Mouse (Mus musculus) hindbrain, embryonic 11.5 days (tissue): ENCODE measurements around the gene Olfr1392. TPM values are rescaled to one million over a fixed set of nuclear protein-coding genes. Genes with fewer than 3 reads are reported as not detected.

Experiments used
- ATAC-seq: fragments of 200-750 bp; cut with Nextera tagmentation; 2 replicates; pipeline ENCODE4 v1.8.0; 2017; ENCODE audit warnings: mild to moderate bottlenecking, moderate TSS enrichment, moderate library complexity; ENCODE audit not compliant: low FRiP score
- DNase-seq: peaks from one replicate; pipeline ENCODE4 v3.0.0-alpha.2; 2015; ENCODE audit warnings: low spot score
- H3K27ac ChIP-seq: fragments of 300-500 bp; sonication (generic); 2 replicates; pipeline ENCODE4 v1.5.1; 2014; ENCODE audit warnings: mild to moderate bottlenecking, low read depth, low read length
- H3K27me3 ChIP-seq: fragments of 300-500 bp; sonication (generic); 2 replicates; pipeline ENCODE4 v1.6.1; 2014; ENCODE audit warnings: mild to moderate bottlenecking, low read length, moderate library complexity, mixed read lengths; ENCODE audit not compliant: control insufficient read depth, insufficient read depth
- H3K36me3 ChIP-seq: fragments of 300-500 bp; sonication (generic); 2 replicates; pipeline ENCODE4 v1.6.1; 2014; ENCODE audit warnings: mild to moderate bottlenecking, low read length, moderate library complexity, mixed read lengths; ENCODE audit not compliant: control insufficient read depth, insufficient read depth
- H3K4me1 ChIP-seq: fragments of 300-500 bp; sonication (generic); replicated peaks from 2 replicates; pipeline ENCODE4 v1.6.1; 2014; ENCODE audit warnings: low read length, mixed read lengths; ENCODE audit not compliant: control insufficient read depth, insufficient read depth
- H3K4me2 ChIP-seq: fragments of 300-500 bp; sonication (generic); replicated peaks from 2 replicates; pipeline ENCODE4 v1.6.1; 2014; ENCODE audit warnings: mild to moderate bottlenecking, low read depth, low read length
- H3K4me3 ChIP-seq: fragments of 300-500 bp; sonication (generic); 2 replicates; pipeline ENCODE4 v1.5.1; 2014; ENCODE audit warnings: low read depth, low read length
- H3K9ac ChIP-seq: fragments of 300-500 bp; sonication (generic); 2 replicates; pipeline ENCODE4 v1.6.1; 2014; ENCODE audit warnings: low read depth, low read length
- H3K9me3 ChIP-seq: fragments of 300-500 bp; sonication (generic); 2 replicates; pipeline ENCODE4 v1.6.1; 2016; ENCODE audit warnings: low read length; ENCODE audit not compliant: control insufficient read depth
- WGBS: fragments of 180-500 bp; shearing (Covaris S2); extraction: QIAGEN DNeasy Blood & Tissue Kit; methylation state at CpG from one replicate; pipeline ENCODE4 v1.1.7; 2014; 5-methylcytosine and 5-hydroxymethylcytosine counted together
- polyA plus RNA-seq: library from polyadenylated mRNA; unstranded; fragments of >200 nt; fragmentation: Nextera tagmentation; extraction: Ambion mirVana; gene quantifications from 2 replicates; pipeline ENCODE4 v1.2.1, GENCODE M21; 2014

Olfr1392 gene
- polyA plus RNA-seq, 1 experiment from 2014 or later = not detected

GRCm38 (mm10) chr11:49261313-49261855 lies 23.7 kb upstream of the Olfr1392 start:
- Histone ChIP-seq H3K4me3 (no peak overlapping the region), H3K27me3 (no peaks in the 10 kb centered on the region), H3K27ac (no peak overlapping the region), H3K9ac (no peak overlapping the region), H3K9me3 (no peaks in the 10 kb centered on the region), H3K4me1 (no peaks in the 10 kb centered on the region; the same call in 1 of the 2 replicates), H3K4me2 (no peak overlapping the region), H3K36me3 (0 out of 2 replicates have a peak, but pooled peaks cover 2% of the 10 kb centered on the region)
- 94% methylated on average over 14 of the region's 14 CpGs for WGBS
- DNase-seq (no peak), ATAC-seq (no peak)

GRCm38 (mm10) chr11:49262286-49262685 lies 22.8 kb upstream of the Olfr1392 start:
- Histone ChIP-seq H3K9ac (no peak overlapping the region), H3K4me3 (no peak overlapping the region)
- DNase-seq = no peak

DNA sequence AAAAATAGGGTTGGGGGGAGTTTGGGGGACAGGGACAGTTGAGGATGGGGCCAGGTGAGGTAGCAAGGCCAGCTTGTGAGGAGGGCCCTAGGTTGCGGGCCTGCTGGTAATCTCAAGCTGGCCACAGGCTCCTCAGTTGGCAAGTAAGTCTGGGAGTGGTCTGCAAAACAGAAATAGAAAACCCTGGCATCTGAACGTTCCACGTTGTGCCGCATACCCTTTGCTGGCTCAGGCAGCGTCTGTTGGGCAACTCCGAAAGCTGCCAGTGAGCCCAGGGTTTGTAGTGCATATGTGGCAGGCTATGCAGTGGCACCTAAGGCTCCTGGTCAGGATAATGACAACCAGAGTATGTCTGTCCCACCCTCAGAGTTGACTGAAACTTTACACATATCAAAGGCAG lies 21.9 kb upstream of the Olfr1392 start:
- Histone ChIP-seq H3K4me1 (no peaks in the 10 kb centered on the region; the same call in 1 of the 2 replicates), H3K27ac (no peak overlapping the region), H3K9me3 (no peaks in the 10 kb centered on the region), H3K9ac (no peak overlapping the region), H3K4me3 (no peak overlapping the region), H3K27me3 (no peaks in the 10 kb centered on the region), H3K4me2 (no peak overlapping the region), H3K36me3 (0 out of 2 replicates have a peak, but pooled peaks cover 2% of the 10 kb centered on the region)
- ATAC-seq (no peak), DNase-seq (no peak)
- 94% methylated on average over 6 of the region's 6 CpGs for WGBS

More at GRCm38 (mm10) chr11:49262286-49262685, 22.8 kb upstream of the Olfr1392 start:
- H3K36me3 ChIP-seq = 0 out of 2 replicates have a peak, but pooled peaks cover 2% of the 10 kb centered on the region
- no peaks in the 10 kb centered on the region for H3K27me3 ChIP-seq
- WGBS = 86% methylated on average over 5 of the region's 5 CpGs
- no peak overlapping the region for H3K4me2 ChIP-seq
- ATAC-seq = no peak
- H3K4me1 ChIP-seq = no peaks in the 10 kb centered on the region; the same call in 1 of the 2 replicates
- no peak overlapping the region for H3K27ac ChIP-seq
- no peaks in the 10 kb centered on the region for H3K9me3 ChIP-seq

DNA sequence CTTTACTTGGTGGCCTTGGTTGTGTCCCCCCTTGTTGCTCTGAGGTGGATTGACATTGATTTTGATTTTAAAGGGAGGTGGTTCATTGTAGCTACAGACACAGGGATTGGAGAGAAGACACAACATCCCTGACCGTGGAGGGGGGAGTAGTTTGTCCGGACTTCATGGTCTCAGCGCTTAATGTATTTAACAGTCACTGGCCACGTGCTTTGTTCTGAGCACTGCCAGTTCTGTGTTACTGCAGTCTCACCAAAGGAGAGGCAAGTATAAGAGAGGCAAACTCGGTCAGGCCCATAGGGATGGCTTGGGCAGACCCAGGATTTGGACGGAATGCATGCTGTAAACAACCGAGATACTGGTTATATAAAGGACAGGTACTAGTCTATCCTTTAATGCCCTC lies 21.0 kb upstream of the Olfr1392 start:
- Histone ChIP-seq H3K9me3 (no peaks in the 10 kb centered on the region), H3K4me3 (no peak overlapping the region), H3K36me3 (0 out of 2 replicates have a peak, but pooled peaks cover 2% of the 10 kb centered on the region), H3K27ac (no peak overlapping the region), H3K27me3 (no peaks in the 10 kb centered on the region), H3K9ac (no peak overlapping the region), H3K4me2 (no peak overlapping the region), H3K4me1 (no peaks in the 10 kb centered on the region; the same call in 1 of the 2 replicates)
- DNase-seq (no peak), ATAC-seq (no peak)
- WGBS = 86% methylated on average over 7 of the region's 7 CpGs

GRCm38 (mm10) chr11:49264622-49265021 lies 20.5 kb upstream of the Olfr1392 start:
- DNase-seq (no peak), ATAC-seq (no peak)
- Histone ChIP-seq H3K9ac (no peak overlapping the region), H3K4me3 (no peak overlapping the region), H3K4me2 (no peak overlapping the region), H3K27me3 (no peaks in the 10 kb centered on the region), H3K9me3 (no peaks in the 10 kb centered on the region), H3K36me3 (0 out of 2 replicates have a peak, but pooled peaks cover 2% of the 10 kb centered on the region), H3K4me1 (no peaks in the 10 kb centered on the region; the same call in 1 of the 2 replicates), H3K27ac (no peak overlapping the region)
- WGBS = 85% methylated on average over 11 of the region's 11 CpGs

DNA sequence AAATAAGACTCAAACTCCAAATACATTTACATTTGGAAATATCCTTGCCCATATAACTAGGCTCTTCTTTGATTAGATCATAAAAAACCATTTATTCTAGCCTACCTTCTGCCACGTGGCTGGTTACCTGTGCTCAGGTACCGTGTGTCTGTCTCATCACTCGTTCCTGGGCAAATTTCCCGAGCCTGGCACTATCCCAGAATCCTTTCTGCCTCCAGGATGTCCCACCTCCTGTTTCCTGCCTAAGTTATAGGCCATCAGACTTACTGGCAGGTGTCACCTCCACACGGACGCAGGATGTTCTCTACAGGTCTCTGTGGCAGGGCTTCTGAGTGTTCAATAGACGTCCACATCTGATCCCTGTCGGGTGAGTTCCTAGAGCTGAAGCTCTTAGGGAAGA lies 20.0 kb upstream of the Olfr1392 start:
- Histone ChIP-seq H3K9me3 (no peaks in the 10 kb centered on the region), H3K27ac (no peak overlapping the region), H3K4me3 (no peak overlapping the region), H3K4me2 (no peak overlapping the region), H3K36me3 (0 out of 2 replicates have a peak, but pooled peaks cover 2% of the 10 kb centered on the region), H3K27me3 (no peaks in the 10 kb centered on the region), H3K4me1 (no peaks in the 10 kb centered on the region; the same call in 1 of the 2 replicates), H3K9ac (no peak overlapping the region)
- 86% methylated on average over 8 of the region's 8 CpGs for WGBS
- DNase-seq (no peak), ATAC-seq (no peak)

DNA sequence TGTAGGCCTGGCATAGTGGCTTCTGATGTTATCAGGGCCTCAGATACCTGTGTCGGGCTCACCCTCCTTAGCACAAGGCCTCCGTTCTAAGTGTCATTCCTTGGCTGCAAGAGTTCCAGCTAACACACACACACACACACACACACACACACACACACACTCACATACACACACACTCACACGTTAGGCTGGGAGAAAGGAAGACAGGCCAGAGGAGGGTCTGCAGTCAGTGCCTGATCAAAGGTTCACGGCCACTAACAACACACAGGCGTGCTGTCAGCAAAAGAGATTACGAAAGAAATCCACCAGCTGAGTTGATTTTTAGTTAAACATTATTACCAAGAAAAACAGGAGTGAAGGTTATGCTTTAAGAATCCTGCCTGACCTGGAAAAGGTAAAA lies 18.4 kb upstream of the Olfr1392 start:
- Histone ChIP-seq H3K27ac (no peak overlapping the region), H3K4me1 (no peaks in the 10 kb centered on the region; the same call in 1 of the 2 replicates), H3K36me3 (0 out of 2 replicates have a peak, but pooled peaks cover 2% of the 10 kb centered on the region), H3K4me2 (no peak overlapping the region), H3K9me3 (no peaks in the 10 kb centered on the region), H3K9ac (no peak overlapping the region), H3K4me3 (no peak overlapping the region), H3K27me3 (no peaks in the 10 kb centered on the region)
- DNase-seq = no peak
- WGBS = 87% methylated on average over 6 of the region's 6 CpGs
- no peak for ATAC-seq

DNA sequence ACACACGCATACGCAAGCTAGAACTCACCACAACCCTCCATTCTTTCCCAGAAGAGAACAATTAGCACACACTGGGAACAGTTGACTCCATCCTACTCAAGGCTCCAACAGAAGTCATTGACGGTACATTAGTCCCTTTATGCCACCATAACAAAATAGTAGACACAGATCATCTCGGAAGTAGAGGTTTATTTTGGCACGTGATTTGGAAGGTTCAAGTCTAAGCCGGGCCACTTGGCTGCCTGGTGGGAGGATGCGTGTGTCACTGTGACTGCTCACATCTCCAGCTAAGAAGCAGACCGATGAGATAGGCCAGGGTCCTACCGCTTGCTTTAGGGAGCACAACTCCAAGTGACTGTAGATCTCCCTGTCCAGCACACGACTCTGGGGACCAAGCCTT lies 17.8 kb upstream of the Olfr1392 start:
- Histone ChIP-seq H3K27me3 (no peaks in the 10 kb centered on the region), H3K36me3 (no peaks in the 10 kb centered on the region), H3K4me2 (no peak overlapping the region), H3K4me1 (no peaks in the 10 kb centered on the region; the same call in 1 of the 2 replicates), H3K9me3 (no peaks in the 10 kb centered on the region), H3K27ac (no peak overlapping the region), H3K4me3 (no peak overlapping the region), H3K9ac (no peak overlapping the region)
- no peak for ATAC-seq
- DNase-seq = no peak
- 90% methylated on average over 10 of the region's 10 CpGs for WGBS

DNA sequence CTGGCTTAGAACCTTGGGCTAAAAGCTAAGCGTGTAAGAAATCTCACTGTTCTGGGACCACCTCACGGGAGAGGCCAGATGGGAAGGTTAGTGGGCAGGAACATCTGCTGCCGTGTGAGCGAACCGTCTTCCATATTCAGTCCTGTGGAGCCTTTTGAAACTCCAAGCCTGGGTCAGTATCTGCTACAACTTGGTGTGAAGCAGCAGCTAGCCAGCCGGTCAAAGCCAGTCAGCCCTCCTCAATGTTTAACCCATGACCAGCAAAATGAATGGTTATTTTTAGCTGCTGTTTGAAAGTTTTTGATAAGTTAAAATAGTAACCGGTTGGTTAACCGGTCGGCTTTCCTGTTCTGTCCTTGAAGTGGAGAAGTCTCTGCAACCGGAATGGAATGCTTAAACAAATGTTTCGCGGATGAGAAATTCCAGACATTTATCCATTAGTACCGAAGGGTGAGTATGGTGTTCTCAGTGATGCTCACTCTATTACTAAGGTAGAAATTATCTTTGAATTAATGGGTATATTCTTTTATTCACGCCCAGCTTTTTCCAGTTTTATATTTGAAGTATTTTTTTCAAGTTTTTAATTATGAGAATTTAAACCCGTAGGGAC lies 17.0 kb upstream of the Olfr1392 start:
- no peaks in the 10 kb centered on the region for H3K36me3 ChIP-seq
- no peaks in the 10 kb centered on the region for H3K9me3 ChIP-seq
- H3K9ac ChIP-seq = no peak overlapping the region
- H3K4me2 ChIP-seq = no peak overlapping the region
- H3K4me1 ChIP-seq = no peaks in the 10 kb centered on the region; the same call in 1 of the 2 replicates
- H3K27ac ChIP-seq = no peak overlapping the region
- WGBS = 87% methylated on average over 15 of the region's 15 CpGs
- no peaks in the 10 kb centered on the region for H3K27me3 ChIP-seq
- ATAC-seq (no peak), DNase-seq (no peak)
- H3K4me3 ChIP-seq = no peak overlapping the region
